Mouse (Mus musculus): ENCODE results near the gene Gm20388. TPM values are rescaled to one million over a fixed set of nuclear protein-coding genes. Genes with fewer than 3 reads are reported as not detected.
A peak's percentile ranks its signal among the peaks of the same experiment; 100 is the strongest.

The Gm20388 gene
- polyA plus RNA-seq, 1 experiment from 2014 or later, result 5.3 TPM

GRCm38 (mm10) chr8:121477851-121478547, 1567.4 kb downstream of the Gm20388 start:
- Histone ChIP-seq H3K9me3 (ENCODE audit: control insufficient read depth, low read length) (no peaks in the 10 kb centered on the region), H3K27me3 (replicated peaks; ENCODE audit: control insufficient read depth, insufficient read depth, low read length) (peaks cover 17% of the 10 kb centered on the region; the same call in 1 of the 2 replicates), H3K36me3 (ENCODE audit: control insufficient read depth, insufficient read depth, low read length) (no peaks in the 10 kb centered on the region), H3K9ac (ENCODE audit: low read depth, low read length) (no peak overlapping the region), H3K27ac (ENCODE audit: low read depth, low read length) (no peak overlapping the region), H3K4me3 (ENCODE audit: low read depth, low read length) (no peak overlapping the region), H3K4me2 (no peak overlapping the region), H3K4me1 (replicated peaks; ENCODE audit: control insufficient read depth, insufficient read depth, low read length) (no peaks in the 10 kb centered on the region; the same call in 1 of the 2 replicates)
- DNase-seq (ENCODE audit: low spot score) (no peak), ATAC-seq (replicated peaks; ENCODE audit: low FRiP score) (no peak)
- WGBS, result 62% methylated on average over 20 of the region's 20 CpGs

GRCm38 (mm10) chr8:121479144-121479543, 1568.5 kb downstream of the Gm20388 start:
- H3K4me1 ChIP-seq (replicated peaks; ENCODE audit: control insufficient read depth, insufficient read depth, low read length), result no peaks in the 10 kb centered on the region; the same call in 1 of the 2 replicates
- no peak overlapping the region for H3K4me3 ChIP-seq (ENCODE audit: low read depth, low read length)
- no peak for DNase-seq (ENCODE audit: low spot score)
- H3K4me2 ChIP-seq, result no peak overlapping the region
- ATAC-seq (replicated peaks; ENCODE audit: low FRiP score), result no peak
- peaks cover 13% of the 10 kb centered on the region; the same call in 1 of the 2 replicates for H3K27me3 ChIP-seq (replicated peaks; ENCODE audit: control insufficient read depth, insufficient read depth, low read length)
- H3K36me3 ChIP-seq (ENCODE audit: control insufficient read depth, insufficient read depth, low read length), result no peaks in the 10 kb centered on the region
- H3K9ac ChIP-seq (ENCODE audit: low read depth, low read length), result no peak overlapping the region
- H3K27ac ChIP-seq (ENCODE audit: low read depth, low read length), result no peak overlapping the region
- 80% methylated on average over 8 of the region's 8 CpGs for WGBS
- H3K9me3 ChIP-seq (ENCODE audit: control insufficient read depth, low read length), result no peaks in the 10 kb centered on the region

GRCm38 (mm10) chr8:121480411-121481031, 1569.9 kb downstream of the Gm20388 start:
- Histone ChIP-seq H3K4me3 (ENCODE audit: low read depth, low read length) (no peak overlapping the region), H3K4me1 (replicated peaks; ENCODE audit: control insufficient read depth, insufficient read depth, low read length) (no peaks in the 10 kb centered on the region), H3K9me3 (ENCODE audit: control insufficient read depth, low read length) (no peaks in the 10 kb centered on the region), H3K36me3 (ENCODE audit: control insufficient read depth, insufficient read depth, low read length) (no peaks in the 10 kb centered on the region), H3K9ac (ENCODE audit: low read depth, low read length) (no peak overlapping the region), H3K4me2 (no peak overlapping the region), H3K27ac (ENCODE audit: low read depth, low read length) (no peak overlapping the region), H3K27me3 (replicated peaks; ENCODE audit: control insufficient read depth, insufficient read depth, low read length) (peaks cover 7% of the 10 kb centered on the region; the same call in 1 of the 2 replicates)
- ATAC-seq (replicated peaks; ENCODE audit: low FRiP score) (no peak), DNase-seq (ENCODE audit: low spot score) (no peak)
- WGBS, result 79% methylated on average over 26 of the region's 26 CpGs

- no peak overlapping the region for H3K9ac ChIP-seq (ENCODE audit: low read depth, low read length)
- no peak overlapping the region for H3K4me2 ChIP-seq
- no peaks in the 10 kb centered on the region for H3K4me1 ChIP-seq (replicated peaks; ENCODE audit: control insufficient read depth, insufficient read depth, low read length)
- no peaks in the 10 kb centered on the region for H3K36me3 ChIP-seq (ENCODE audit: control insufficient read depth, insufficient read depth, low read length)
- no peaks in the 10 kb centered on the region for H3K9me3 ChIP-seq (ENCODE audit: control insufficient read depth, low read length)
- ATAC-seq (replicated peaks; ENCODE audit: low FRiP score) (no peak), DNase-seq (ENCODE audit: low spot score) (no peak)
- H3K27ac ChIP-seq (ENCODE audit: low read depth, low read length), result no peak overlapping the region
- no peak overlapping the region for H3K4me3 ChIP-seq (ENCODE audit: low read depth, low read length)
- 62% methylated on average over 23 of the region's 23 CpGs for WGBS
- H3K27me3 ChIP-seq (replicated peaks; ENCODE audit: control insufficient read depth, insufficient read depth, low read length), result no peaks in the 10 kb centered on the region
These were observed 1573.6 kb downstream of the Gm20388 start for GRCm38 (mm10) chr8:121484072-121484782.

- Histone ChIP-seq H3K4me3 (ENCODE audit: low read depth, low read length) (no peak overlapping the region), H3K27ac (ENCODE audit: low read depth, low read length) (no peak overlapping the region), H3K4me1 (replicated peaks; ENCODE audit: control insufficient read depth, insufficient read depth, low read length) (no peaks in the 10 kb centered on the region), H3K27me3 (replicated peaks; ENCODE audit: control insufficient read depth, insufficient read depth, low read length) (no peaks in the 10 kb centered on the region), H3K4me2 (no peak overlapping the region), H3K36me3 (ENCODE audit: control insufficient read depth, insufficient read depth, low read length) (no peaks in the 10 kb centered on the region), H3K9ac (ENCODE audit: low read depth, low read length) (no peak overlapping the region), H3K9me3 (ENCODE audit: control insufficient read depth, low read length) (no peaks in the 10 kb centered on the region)
- WGBS, result 54% methylated on average over 9 of the region's 9 CpGs
- ATAC-seq (replicated peaks; ENCODE audit: low FRiP score) (no peak), DNase-seq (ENCODE audit: low spot score) (no peak)
These were observed 1581.0 kb downstream of the Gm20388 start for GRCm38 (mm10) chr8:121491633-121492032.

GRCm38 (mm10) chr8:121497621-121498020, 1587.0 kb downstream of the Gm20388 start:
- H3K9me3 ChIP-seq (ENCODE audit: control insufficient read depth, low read length), result no peaks in the 10 kb centered on the region
- no peaks in the 10 kb centered on the region for H3K27me3 ChIP-seq (replicated peaks; ENCODE audit: control insufficient read depth, insufficient read depth, low read length)
- DNase-seq (ENCODE audit: low spot score), result no peak
- H3K27ac ChIP-seq (ENCODE audit: low read depth, low read length), result no peak overlapping the region
- no peak overlapping the region for H3K9ac ChIP-seq (ENCODE audit: low read depth, low read length)
- ATAC-seq (replicated peaks; ENCODE audit: low FRiP score), result no peak
- no peaks in the 10 kb centered on the region for H3K4me1 ChIP-seq (replicated peaks; ENCODE audit: control insufficient read depth, insufficient read depth, low read length)
- H3K4me3 ChIP-seq (ENCODE audit: low read depth, low read length), result no peak overlapping the region
- WGBS, result 79% methylated on average over 6 of the region's 6 CpGs
- no peaks in the 10 kb centered on the region for H3K36me3 ChIP-seq (ENCODE audit: control insufficient read depth, insufficient read depth, low read length)
- H3K4me2 ChIP-seq, result no peak overlapping the region

- Histone ChIP-seq H3K4me2 (no peak overlapping the region), H3K27me3 (replicated peaks; ENCODE audit: control insufficient read depth, insufficient read depth, low read length) (peaks cover 9% of the 10 kb centered on the region; the same call in 1 of the 2 replicates), H3K4me1 (replicated peaks; ENCODE audit: control insufficient read depth, insufficient read depth, low read length) (no peaks in the 10 kb centered on the region; the same call in 1 of the 2 replicates), H3K36me3 (ENCODE audit: control insufficient read depth, insufficient read depth, low read length) (no peaks in the 10 kb centered on the region), H3K4me3 (ENCODE audit: low read depth, low read length) (no peak overlapping the region), H3K27ac (ENCODE audit: low read depth, low read length) (no peak overlapping the region), H3K9me3 (ENCODE audit: control insufficient read depth, low read length) (no peaks in the 10 kb centered on the region), H3K9ac (ENCODE audit: low read depth, low read length) (no peak overlapping the region)
- ATAC-seq (replicated peaks; ENCODE audit: low FRiP score) (no peak), DNase-seq (ENCODE audit: low spot score) (no peak)
- 62% methylated on average over 9 of the region's 9 CpGs for WGBS
These were observed 1601.1 kb downstream of the Gm20388 start for GRCm38 (mm10) chr8:121511751-121512150.

GRCm38 (mm10) chr8:121513429-121513828, 1602.8 kb downstream of the Gm20388 start:
- peaks cover 9% of the 10 kb centered on the region; the same call in 1 of the 2 replicates for H3K27me3 ChIP-seq (replicated peaks; ENCODE audit: control insufficient read depth, insufficient read depth, low read length)
- WGBS, result 8% methylated on average over 12 of the region's 12 CpGs
- H3K36me3 ChIP-seq (ENCODE audit: control insufficient read depth, insufficient read depth, low read length), result no peaks in the 10 kb centered on the region
- no peak overlapping the region for H3K9ac ChIP-seq (ENCODE audit: low read depth, low read length)
- no peaks in the 10 kb centered on the region for H3K9me3 ChIP-seq (ENCODE audit: control insufficient read depth, low read length)
- DNase-seq (ENCODE audit: low spot score) (peak; percentile 63), ATAC-seq (replicated peaks; ENCODE audit: low FRiP score) (no peak)
- no peak overlapping the region for H3K4me3 ChIP-seq (ENCODE audit: low read depth, low read length)
- H3K27ac ChIP-seq (ENCODE audit: low read depth, low read length), result no peak overlapping the region
- no peaks in the 10 kb centered on the region for H3K4me1 ChIP-seq (replicated peaks; ENCODE audit: control insufficient read depth, insufficient read depth, low read length)
- no peak overlapping the region for H3K4me2 ChIP-seq
